Mouse (Mus musculus): ENCODE data around the gene Fam196b.

Gene Fam196b

GRCm38 (mm10) chr11:34337907-34338306, 23.3 kb downstream of the Fam196b start:
- DNase-seq: no peak

DNA sequence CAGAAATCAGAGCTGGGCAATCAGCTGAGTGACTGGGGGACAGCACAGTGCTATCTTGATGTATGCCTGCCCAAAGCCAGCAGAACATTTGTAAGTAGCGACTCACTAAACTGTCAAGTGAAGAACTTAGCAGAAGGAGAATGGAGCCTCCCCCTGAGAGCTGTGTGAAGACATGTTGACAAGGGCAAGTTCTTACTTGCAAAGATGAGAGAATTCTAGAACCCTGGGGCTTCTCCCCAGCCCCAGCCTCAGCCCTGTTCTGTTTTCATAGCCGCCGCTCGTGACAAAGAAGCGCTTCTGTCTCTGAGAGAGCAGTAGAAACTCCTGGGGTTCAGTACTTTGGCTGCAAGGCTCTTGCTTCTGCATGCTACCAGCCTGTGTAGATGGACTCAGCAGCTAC, 25.1 kb downstream of the Fam196b start:
- no peak for DNase-seq

- no peak for DNase-seq
These were observed 29.2 kb downstream of the Fam196b start for GRCm38 (mm10) chr11:34343742-34344307.

- no peak for DNase-seq
These were observed 29.7 kb downstream of the Fam196b start for GRCm38 (mm10) chr11:34344310-34344709.

- DNase-seq: peak; percentile 63
These were observed 33.8 kb downstream of the Fam196b start for GRCm38 (mm10) chr11:34348287-34348918.

- DNase-seq: no peak
These were observed 34.9 kb downstream of the Fam196b start for GRCm38 (mm10) chr11:34349453-34350056.

DNA sequence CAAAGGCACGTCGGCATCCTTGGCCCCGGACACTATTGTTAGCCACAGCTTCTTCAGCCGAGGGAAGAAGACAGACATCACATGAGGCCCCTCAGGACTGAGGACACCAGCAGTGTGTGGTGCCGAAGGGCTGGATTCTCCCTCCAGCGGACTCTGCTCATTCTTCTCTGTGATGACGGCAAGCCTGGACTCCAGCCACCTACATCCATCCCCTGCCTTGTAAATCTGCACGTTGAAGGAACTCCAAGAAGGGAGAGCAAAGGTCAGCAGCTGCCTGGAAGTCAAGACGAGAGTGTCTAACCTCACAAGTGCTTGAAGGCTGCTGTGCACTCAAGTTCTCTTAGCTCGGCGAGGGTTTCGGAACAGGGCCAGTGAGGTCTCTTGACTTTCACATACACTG, 40.8 kb downstream of the Fam196b start:
- no peak for DNase-seq

DNA sequence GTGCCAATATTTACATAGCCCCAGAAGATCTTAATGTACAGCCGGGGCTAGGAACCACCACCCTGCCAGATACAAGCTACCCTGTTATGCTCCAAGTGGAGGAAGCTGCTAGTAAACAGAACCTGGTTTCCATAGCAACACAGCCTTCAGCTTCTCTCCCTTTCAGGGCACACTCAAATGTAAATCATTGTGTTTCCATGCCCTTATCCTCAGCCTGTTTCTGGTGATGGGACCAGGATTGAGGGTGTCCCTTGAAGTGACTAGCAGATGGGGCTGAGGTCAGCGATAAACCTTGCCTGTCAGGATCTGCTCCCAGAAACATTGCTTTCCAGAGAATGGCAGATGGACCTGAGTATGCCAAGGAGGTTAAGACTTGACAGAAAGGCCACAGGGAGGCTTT, 41.5 kb downstream of the Fam196b start:
- DNase-seq: peak; percentile 26 to 32

DNA sequence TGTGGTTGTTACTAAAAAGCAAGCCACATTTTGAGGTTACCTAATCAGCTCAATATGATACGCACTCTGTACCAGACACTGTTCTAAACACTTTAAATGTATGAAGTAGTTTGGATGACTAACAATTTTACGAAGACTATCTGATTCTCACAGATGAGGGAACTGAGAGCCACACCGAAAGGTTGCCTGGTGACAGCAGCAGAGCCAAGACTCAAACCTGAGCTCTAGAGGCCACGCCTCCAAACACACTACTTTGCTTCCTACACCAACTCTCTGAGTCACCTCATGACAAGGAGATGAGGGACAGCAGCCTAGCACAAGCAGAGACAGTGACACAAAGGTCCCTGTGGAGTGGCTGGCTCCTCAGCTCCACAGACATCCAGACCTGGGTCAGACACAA, 57.6 kb downstream of the Fam196b start:
- no peak for DNase-seq

DNA sequence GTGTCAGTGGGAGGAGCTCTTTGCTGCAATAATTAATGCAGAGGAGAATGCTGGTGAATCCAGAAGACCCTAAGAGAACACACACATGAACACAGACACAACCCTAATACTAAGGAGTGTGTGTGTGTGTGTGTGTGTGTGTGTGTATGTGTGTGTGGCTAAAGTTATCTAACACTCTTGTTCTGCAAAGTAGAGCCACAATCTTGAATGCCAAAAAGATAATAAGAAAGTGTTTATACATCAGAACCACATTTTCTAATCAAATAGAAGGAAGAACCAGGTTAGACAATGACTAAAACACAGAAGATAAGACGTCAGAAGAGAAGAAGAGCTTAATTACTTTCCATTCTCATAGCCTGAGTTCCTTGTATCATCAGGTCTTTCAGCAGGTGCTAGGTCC, 60.9 kb downstream of the Fam196b start:
- DNase-seq: no peak

- no peak for DNase-seq
These were observed 63.0 kb downstream of the Fam196b start for GRCm38 (mm10) chr11:34377649-34378048.

GRCm38 (mm10) chr11:34383501-34383900, 68.9 kb downstream of the Fam196b start:
- no peak for DNase-seq

DNA sequence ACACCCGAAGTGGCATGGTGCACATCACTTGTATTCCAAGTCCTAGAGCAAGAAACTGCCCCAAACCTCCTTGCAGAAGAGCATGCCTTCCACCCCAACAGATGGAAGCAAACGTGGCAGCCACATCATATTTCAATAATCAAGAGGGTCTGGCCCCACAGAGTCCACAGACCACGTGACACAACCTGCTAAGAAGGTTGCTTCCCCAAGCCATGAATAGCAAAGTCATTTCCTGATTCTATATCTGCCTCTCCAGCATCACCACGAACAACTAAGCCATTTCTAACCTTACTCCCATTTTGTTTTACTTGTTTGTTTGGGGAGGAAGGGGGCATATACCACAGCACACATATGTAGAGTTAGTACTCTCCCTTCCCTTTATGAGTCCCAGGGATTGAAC, 69.6 kb downstream of the Fam196b start:
- no peak for DNase-seq

GRCm38 (mm10) chr11:34385001-34385688, 70.5 kb downstream of the Fam196b start:
- no peak for DNase-seq

GRCm38 (mm10) chr11:34389261-34390116, 74.9 kb downstream of the Fam196b start:
- DNase-seq: no peak

GRCm38 (mm10) chr11:34392105-34392504, 77.5 kb downstream of the Fam196b start:
- DNase-seq: no peak

GRCm38 (mm10) chr11:34395802-34396201, 81.2 kb downstream of the Fam196b start:
- no peak for DNase-seq

GRCm38 (mm10) chr11:34397661-34398060, 83.0 kb downstream of the Fam196b start:
- DNase-seq: no peak

GRCm38 (mm10) chr11:34398555-34398954, 83.9 kb downstream of the Fam196b start:
- DNase-seq: no peak

- no peak for DNase-seq
These were observed 86.7 kb downstream of the Fam196b start for GRCm38 (mm10) chr11:34401343-34401742.

DNA sequence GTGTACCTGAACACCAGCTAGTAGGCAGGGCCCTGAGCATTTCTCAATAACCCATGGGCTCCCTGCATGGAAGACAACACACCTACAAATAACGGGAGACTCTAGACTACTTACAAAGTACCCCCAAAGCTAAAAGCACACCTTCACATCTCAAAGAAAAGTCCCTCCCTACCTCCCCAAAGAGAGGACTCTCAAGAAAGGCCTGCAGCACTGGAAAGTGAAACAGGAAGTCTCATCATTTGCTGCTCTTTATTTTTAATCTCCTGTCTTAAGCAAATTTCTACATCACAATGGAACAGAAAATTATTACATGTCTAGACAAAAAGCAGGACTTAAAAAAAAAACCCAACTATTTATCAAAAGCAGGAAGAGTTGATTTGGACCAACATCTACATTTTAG, 90.7 kb downstream of the Fam196b start:
- no peak for DNase-seq

GRCm38 (mm10) chr11:34406309-34406708, 91.7 kb downstream of the Fam196b start:
- no peak for DNase-seq

- no peak for DNase-seq
These were observed 92.2 kb downstream of the Fam196b start for GRCm38 (mm10) chr11:34406850-34407249.
